Mouse (Mus musculus): Measurements from ENCODE around the gene Glis1. TPM values are rescaled to one million over a fixed set of nuclear protein-coding genes. Genes with fewer than 3 reads are reported as not detected.

Glis1 gene
- polyA plus RNA-seq, 1 experiment from 2014 or later: 1.2 TPM

DNA sequence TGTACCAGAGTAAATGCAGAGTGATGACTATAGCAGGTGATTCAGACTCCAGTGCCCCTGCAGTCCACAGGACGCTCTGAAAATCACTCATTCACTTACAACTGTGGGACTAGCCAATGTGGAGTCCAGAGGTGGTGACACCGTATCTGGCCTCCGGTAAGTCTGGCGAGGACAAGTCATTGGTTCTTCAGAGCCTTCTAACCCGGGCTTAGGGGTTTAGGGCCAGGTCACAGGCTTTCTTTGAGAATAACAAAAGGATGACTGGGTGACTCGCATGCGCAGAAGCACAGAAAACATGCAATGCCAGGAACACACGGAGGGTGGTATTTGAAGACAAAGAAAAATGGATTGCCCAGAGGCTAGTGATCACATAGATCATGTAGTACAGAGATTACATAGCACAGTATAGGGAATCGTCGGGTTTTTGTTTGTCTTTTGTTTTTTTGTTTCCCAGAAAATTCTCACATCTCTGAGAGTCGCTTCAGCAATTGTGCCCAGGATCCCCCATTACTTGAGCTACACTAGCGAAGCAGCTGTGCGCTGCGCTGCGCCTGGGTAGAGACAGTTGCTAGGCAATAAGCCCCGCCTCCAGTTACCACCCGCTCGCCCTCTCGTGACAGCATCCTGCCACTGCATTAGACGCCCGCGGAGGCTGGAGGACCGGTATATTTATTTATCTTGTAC, 239.4 kb downstream of the Glis1 start:
- H3K36me3 ChIP-seq (ENCODE audit: control insufficient read depth, insufficient read depth, low read length): no peaks in the 10 kb centered on the region
- H3K27me3 ChIP-seq (replicated peaks; ENCODE audit: control insufficient read depth, insufficient read depth, low read length): peaks cover 38% of the 10 kb centered on the region
- WGBS: 22% methylated on average over 23 of the region's 23 CpGs
- ATAC-seq (replicated peaks; ENCODE audit: low FRiP score): peak; percentile 60; the same call in 1 of the 2 replicates
- peak; percentile 78 for DNase-seq (ENCODE audit: low spot score)
- H3K9ac ChIP-seq (ENCODE audit: low read depth, low read length): no peak overlapping the region
- no peak overlapping the region for H3K4me2 ChIP-seq
- no peak overlapping the region for H3K27ac ChIP-seq (ENCODE audit: low read depth, low read length)
- no peaks in the 10 kb centered on the region for H3K9me3 ChIP-seq (ENCODE audit: control insufficient read depth, low read length)
- H3K4me3 ChIP-seq (ENCODE audit: low read depth, low read length): no peak overlapping the region
- H3K4me1 ChIP-seq (replicated peaks; ENCODE audit: control insufficient read depth, insufficient read depth, low read length): no peaks in the 10 kb centered on the region

DNA sequence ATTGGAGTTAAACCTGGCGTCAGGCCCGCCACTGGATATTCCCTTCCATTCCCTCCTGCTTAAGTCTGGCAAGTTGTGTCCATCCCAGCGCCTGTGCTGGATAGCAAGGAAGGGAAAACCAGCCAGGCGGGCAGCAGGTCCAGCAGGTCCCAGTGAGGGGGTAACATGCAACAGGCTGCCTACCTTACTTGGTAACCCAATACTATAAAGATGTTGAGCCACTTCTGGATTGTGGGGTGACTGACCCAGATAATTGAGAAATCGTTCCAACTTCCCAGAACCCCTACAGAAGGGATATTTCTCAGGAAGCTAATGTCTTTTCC, 239.9 kb downstream of the Glis1 start:
- 35% methylated on average over 5 of the region's 5 CpGs for WGBS
- H3K4me2 ChIP-seq: no peak overlapping the region
- H3K4me1 ChIP-seq (replicated peaks; ENCODE audit: control insufficient read depth, insufficient read depth, low read length): no peaks in the 10 kb centered on the region

DNA sequence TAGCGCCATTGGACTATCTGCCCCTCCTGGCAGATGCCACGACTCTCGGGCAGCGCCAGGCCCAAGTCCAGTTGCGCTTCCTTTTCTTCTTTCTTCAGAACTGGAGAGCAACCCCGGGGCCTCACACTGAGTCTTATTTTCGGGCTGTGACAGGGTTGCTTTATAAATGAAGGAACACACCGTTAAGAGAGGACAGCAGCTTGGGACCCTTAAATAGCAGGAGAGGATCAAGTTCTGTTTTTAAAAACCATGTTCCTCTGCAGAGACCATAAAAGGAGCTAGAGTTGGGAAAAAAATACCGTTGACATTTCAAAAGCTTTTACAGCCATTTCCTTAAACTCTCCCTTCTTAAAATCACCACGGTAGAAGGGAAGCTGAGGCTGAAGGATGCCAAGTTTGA, 241.3 kb downstream of the Glis1 start:
- ATAC-seq (replicated peaks; ENCODE audit: low FRiP score): no peak
- Histone ChIP-seq H3K9me3 (ENCODE audit: control insufficient read depth, low read length) (no peaks in the 10 kb centered on the region), H3K4me3 (ENCODE audit: low read depth, low read length) (no peak overlapping the region), H3K36me3 (ENCODE audit: control insufficient read depth, insufficient read depth, low read length) (no peaks in the 10 kb centered on the region), H3K4me1 (replicated peaks; ENCODE audit: control insufficient read depth, insufficient read depth, low read length) (no peaks in the 10 kb centered on the region), H3K4me2 (no peak overlapping the region), H3K27ac (ENCODE audit: low read depth, low read length) (no peak overlapping the region), H3K9ac (ENCODE audit: low read depth, low read length) (no peak overlapping the region), H3K27me3 (replicated peaks; ENCODE audit: control insufficient read depth, insufficient read depth, low read length) (peaks cover 38% of the 10 kb centered on the region)
- no peak for DNase-seq (ENCODE audit: low spot score)
- 64% methylated on average over 10 of the region's 10 CpGs for WGBS

More for the DNA sequence above, 239.9 kb downstream of the Glis1 start:
- Histone ChIP-seq H3K4me3 (ENCODE audit: low read depth, low read length) (no peak overlapping the region), H3K36me3 (ENCODE audit: control insufficient read depth, insufficient read depth, low read length) (no peaks in the 10 kb centered on the region), H3K9me3 (ENCODE audit: control insufficient read depth, low read length) (no peaks in the 10 kb centered on the region), H3K27me3 (replicated peaks; ENCODE audit: control insufficient read depth, insufficient read depth, low read length) (peaks cover 38% of the 10 kb centered on the region), H3K27ac (ENCODE audit: low read depth, low read length) (no peak overlapping the region), H3K9ac (ENCODE audit: low read depth, low read length) (no peak overlapping the region)
- DNase-seq (ENCODE audit: low spot score): no peak
- ATAC-seq (replicated peaks; ENCODE audit: low FRiP score): no peak

DNA sequence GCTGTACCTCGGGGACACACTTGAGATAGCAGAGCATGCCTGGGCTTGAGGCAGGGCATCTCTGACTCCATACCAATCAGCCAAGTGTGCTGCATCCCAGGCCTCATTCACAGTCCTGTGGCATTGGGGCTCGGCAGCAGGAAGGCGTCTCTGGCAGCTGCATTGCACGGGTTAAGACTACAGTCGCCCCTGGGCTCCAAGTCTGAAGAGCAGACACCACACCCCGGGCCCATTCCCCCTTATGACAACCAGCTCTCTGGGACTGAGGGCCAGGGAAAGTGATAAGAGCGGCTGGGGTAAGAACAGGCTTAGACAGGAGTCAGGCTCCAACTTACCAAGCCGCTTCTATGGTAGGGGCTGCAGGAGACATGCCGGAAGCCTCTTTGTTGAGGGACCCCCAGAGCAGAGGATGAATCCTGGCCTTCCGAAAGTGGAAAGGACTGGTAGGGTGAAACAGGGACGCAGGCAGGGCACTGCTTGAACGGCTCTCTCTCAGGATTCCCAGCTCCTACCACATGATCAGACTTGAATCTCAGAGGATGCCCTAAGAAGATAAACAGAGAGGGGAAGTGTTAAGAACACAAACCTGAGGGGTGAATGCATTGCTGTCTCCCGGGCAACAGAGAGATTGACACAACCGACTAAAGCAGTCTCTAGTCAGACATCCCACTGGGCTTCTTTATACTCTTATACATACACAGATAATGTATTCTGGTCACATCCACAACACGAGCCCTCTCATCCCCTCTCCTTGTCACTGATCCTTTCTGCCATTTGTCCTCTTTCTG, 246.1 kb downstream of the Glis1 start:
- Histone ChIP-seq H3K36me3 (ENCODE audit: control insufficient read depth, insufficient read depth, low read length) (no peaks in the 10 kb centered on the region), H3K27ac (ENCODE audit: low read depth, low read length) (no peak overlapping the region), H3K4me2 (no peak overlapping the region), H3K4me1 (replicated peaks; ENCODE audit: control insufficient read depth, insufficient read depth, low read length) (no peaks in the 10 kb centered on the region), H3K27me3 (replicated peaks; ENCODE audit: control insufficient read depth, insufficient read depth, low read length) (peaks cover 24% of the 10 kb centered on the region), H3K9ac (ENCODE audit: low read depth, low read length) (no peak overlapping the region), H3K4me3 (ENCODE audit: low read depth, low read length) (no peak overlapping the region), H3K9me3 (ENCODE audit: control insufficient read depth, low read length) (no peaks in the 10 kb centered on the region)
- 50% methylated on average over 15 of the region's 15 CpGs for WGBS
- DNase-seq (ENCODE audit: low spot score): no peak
- no peak for ATAC-seq (replicated peaks; ENCODE audit: low FRiP score)

DNA sequence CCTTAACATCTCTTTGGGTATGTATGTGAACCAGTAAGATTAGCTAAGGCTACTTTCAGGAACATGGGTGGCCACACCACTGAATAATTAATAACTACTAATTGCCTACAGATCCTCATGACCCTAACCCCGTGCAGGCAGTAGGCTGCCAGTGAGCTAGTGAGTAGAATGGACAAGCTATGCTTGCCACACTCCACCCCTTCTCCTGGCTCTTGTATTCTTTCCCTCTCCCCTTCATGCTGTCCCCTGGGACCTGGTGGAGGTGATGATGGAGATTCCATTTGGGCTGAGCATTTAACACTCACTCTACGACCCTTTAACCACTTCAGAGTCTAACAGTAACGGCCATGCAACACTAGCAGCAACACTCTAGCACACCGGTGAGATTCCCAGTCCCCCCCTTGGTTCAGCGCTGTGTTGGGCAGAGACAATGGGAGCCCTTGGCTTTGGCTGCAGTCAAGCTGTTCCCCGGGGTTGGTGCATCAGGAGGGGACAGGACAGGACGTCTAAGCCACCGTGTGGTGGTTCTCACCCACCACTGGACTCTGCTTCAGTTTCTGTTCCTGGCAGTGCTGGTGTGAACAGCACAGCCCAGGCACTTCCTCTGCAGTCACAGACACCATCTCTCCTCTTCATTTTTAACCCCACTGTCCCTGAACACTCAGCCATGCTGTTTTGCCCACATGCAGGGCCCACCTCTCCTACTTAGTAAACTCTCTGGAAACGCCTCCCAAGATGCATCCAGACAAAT, 246.9 kb downstream of the Glis1 start:
- peaks cover 20% of the 10 kb centered on the region for H3K27me3 ChIP-seq (replicated peaks; ENCODE audit: control insufficient read depth, insufficient read depth, low read length)
- H3K4me2 ChIP-seq: no peak overlapping the region
- H3K9ac ChIP-seq (ENCODE audit: low read depth, low read length): no peak overlapping the region
- ATAC-seq (replicated peaks; ENCODE audit: low FRiP score): no peak
- no peak overlapping the region for H3K27ac ChIP-seq (ENCODE audit: low read depth, low read length)
- no peaks in the 10 kb centered on the region for H3K9me3 ChIP-seq (ENCODE audit: control insufficient read depth, low read length)
- 52% methylated on average over 9 of the region's 9 CpGs for WGBS
- no peaks in the 10 kb centered on the region for H3K4me1 ChIP-seq (replicated peaks; ENCODE audit: control insufficient read depth, insufficient read depth, low read length)
- DNase-seq (ENCODE audit: low spot score): no peak
- no peak overlapping the region for H3K4me3 ChIP-seq (ENCODE audit: low read depth, low read length)
- no peaks in the 10 kb centered on the region for H3K36me3 ChIP-seq (ENCODE audit: control insufficient read depth, insufficient read depth, low read length)

DNA sequence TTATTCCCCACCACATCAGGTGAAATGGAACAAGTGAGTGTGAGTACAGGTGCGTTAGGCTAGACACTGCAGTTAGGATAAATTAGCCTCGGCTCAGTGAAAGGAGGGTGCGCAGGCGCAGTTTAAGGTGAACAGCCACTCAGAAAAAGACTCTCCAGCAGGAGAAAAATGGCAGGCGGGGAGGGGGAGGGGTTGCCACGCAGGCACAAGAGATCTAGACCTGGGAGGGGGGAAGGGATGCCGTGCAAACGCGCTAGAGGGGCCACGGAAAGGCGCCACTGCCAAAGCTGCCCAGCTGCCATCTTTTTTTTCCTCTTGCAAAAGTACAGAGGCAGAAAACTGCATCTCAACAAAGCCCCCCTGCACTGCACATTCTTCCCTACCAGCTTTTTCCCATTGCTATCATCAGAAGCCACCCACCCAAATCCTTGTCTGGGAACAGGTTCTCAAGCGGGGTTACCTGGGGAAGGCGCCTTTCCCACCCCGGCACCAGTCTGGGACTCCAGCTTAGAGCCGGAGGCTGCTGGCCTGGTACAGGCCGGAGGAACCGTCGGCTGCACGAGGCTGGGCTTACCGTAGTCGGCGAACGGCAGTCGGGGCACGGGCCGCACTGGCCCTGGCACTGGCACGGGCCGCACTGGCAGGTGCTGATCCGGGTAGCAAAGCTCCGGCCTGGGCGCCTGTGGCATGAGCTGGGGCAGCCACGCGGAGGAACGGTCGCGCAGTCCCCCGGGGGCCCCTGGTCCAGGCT, 248.8 kb downstream of the Glis1 start:
- Histone ChIP-seq H3K27me3 (replicated peaks; ENCODE audit: control insufficient read depth, insufficient read depth, low read length) (peaks cover 18% of the 10 kb centered on the region), H3K9me3 (ENCODE audit: control insufficient read depth, low read length) (no peaks in the 10 kb centered on the region), H3K4me3 (ENCODE audit: low read depth, low read length) (no peak overlapping the region), H3K36me3 (ENCODE audit: control insufficient read depth, insufficient read depth, low read length) (no peaks in the 10 kb centered on the region), H3K27ac (ENCODE audit: low read depth, low read length) (no peak overlapping the region), H3K4me2 (no peak overlapping the region), H3K4me1 (replicated peaks; ENCODE audit: control insufficient read depth, insufficient read depth, low read length) (0 out of 2 replicates have a peak, but pooled peaks cover 2% of the 10 kb centered on the region), H3K9ac (ENCODE audit: low read depth, low read length) (no peak overlapping the region)
- 74% methylated on average over 37 of the region's 37 CpGs for WGBS
- ATAC-seq (replicated peaks; ENCODE audit: low FRiP score): no peak
- DNase-seq (ENCODE audit: low spot score): no peak

DNA sequence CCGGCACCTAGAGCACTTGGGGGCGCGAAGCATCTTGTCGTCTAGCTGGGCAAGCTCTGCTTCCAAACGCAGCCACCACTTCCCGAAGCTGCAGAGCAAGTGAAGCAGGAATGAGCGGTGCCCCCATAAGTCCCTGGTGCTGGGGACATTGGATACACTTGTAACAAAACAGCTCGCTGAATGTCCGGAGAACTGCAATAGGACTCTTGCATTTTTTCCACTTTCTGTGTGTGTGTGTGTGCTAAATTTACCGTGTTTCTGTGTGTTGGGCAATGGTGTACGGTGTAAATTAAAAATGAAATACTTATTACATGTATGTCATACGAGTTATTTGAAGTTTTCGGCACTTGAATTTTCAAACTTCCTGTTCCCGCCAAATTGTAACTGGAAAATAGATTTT, 249.7 kb downstream of the Glis1 start, which contains the start of gene Dmrtb1:
Dmrtb1 (minus strand) TSS at position 101 of the 400 bp plus-strand sequence.
- 83% methylated on average over 14 of the region's 14 CpGs for WGBS
- Histone ChIP-seq H3K9me3 (ENCODE audit: control insufficient read depth, low read length) (no peaks in the 10 kb centered on the region), H3K36me3 (ENCODE audit: control insufficient read depth, insufficient read depth, low read length) (no peaks in the 10 kb centered on the region), H3K4me3 (ENCODE audit: low read depth, low read length) (no peak within 1 kb of the TSS), H3K4me1 (replicated peaks; ENCODE audit: control insufficient read depth, insufficient read depth, low read length) (0 out of 2 replicates have a peak, but pooled peaks cover 2% of the 10 kb centered on the region), H3K27me3 (replicated peaks; ENCODE audit: control insufficient read depth, insufficient read depth, low read length) (peaks cover 18% of the 10 kb centered on the region), H3K4me2 (no peak within 1 kb of the TSS), H3K27ac (ENCODE audit: low read depth, low read length) (no peak within 1 kb of the TSS), H3K9ac (ENCODE audit: low read depth, low read length) (no peak within 1 kb of the TSS)
- DNase-seq (ENCODE audit: low spot score) (no peak), ATAC-seq (replicated peaks; ENCODE audit: low FRiP score) (no peak)

All from liver, embryonic 11.5 days (tissue).